Mouse (Mus musculus) ES-Bruce4 (cell line): ENCODE data around the gene Hmmr.

ENCODE experiments used
- CTCF ChIP-seq: IDR thresholded peaks from one replicate; pipeline ENCODE4 v1.8.1; 2011; ENCODE audit warnings: low read depth, low read length
- POLR2A ChIP-seq: IDR thresholded peaks from one replicate; pipeline ENCODE4 v1.8.1; 2011; ENCODE audit warnings: low read length; ENCODE audit not compliant: insufficient read depth

DNA sequence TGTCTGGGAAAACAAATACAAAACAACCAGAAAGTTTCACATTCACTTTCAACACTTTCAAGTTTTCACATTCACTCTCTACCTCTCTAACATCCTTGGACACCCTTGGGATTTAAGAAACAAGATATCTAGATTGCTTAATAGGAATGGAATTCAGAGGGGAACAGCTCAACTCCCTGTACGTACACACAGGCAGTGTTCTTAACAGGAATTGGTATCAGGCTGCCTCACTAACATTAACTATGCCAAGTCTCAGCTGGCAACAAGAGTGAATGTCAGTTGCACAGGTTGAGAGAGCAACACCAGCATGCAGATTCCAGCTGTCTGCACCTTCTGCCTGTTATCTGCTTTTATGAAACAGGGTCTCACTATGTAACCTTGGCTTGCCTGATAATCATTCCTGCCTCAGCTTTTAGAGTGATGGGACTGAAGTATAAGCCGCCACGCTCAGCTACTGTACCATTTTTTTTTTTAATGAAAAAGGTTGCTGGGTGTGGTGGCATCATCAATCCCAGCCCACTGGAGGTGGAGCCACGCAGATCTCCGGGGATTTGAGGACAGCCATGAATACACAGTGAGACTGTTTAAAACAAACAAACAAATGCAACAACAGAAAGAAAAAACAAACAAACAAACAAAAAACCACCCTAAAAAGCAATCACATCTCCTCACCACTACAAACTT is 42.6 kb downstream of the Hmmr start:
- TF ChIP-seq CTCF (no peak), POLR2A (no peak)
